Mouse (Mus musculus) liver, postnatal 0 days (tissue): Measurements from ENCODE around the gene Relb.

ENCODE experiments used
- CTCF ChIP-seq: sonication (generic); IDR thresholded peaks from 2 replicates; pipeline ENCODE4 v1.5.1; 2016; ENCODE audit warnings: antibody characterized with exemption, low read depth
- EP300 ChIP-seq: IDR thresholded peaks from 2 replicates; pipeline ENCODE4 v1.6.1; 2016; ENCODE audit warnings: antibody characterized with exemption, low read depth, mild to moderate bottlenecking

DNA sequence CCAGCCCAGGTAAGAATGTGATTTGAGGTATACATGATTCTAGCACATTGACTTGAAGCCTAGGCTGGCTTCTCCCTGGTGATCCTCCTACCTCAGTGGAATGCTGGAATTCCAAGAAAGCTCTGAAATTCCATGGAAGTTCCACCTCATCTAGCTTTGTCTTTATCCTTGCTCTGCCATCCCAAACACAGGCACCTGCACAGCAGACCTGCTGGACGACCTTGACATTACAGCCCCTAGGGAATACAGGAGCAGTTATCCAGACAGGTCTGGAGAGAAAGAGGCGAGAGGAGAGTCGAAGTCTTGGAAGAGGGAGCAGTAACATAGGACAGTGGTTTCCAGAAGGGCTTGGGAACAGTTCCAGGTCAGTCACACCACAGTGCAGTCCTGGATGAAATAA lies 59.6 kb downstream of the Relb start:
- TF ChIP-seq CTCF (no peak), EP300 (no peak)
